9 mouse cellular contexts compared by ENCODE assay signal in genomic region chr13:58938464-58938863, GRCm38 (mm10).
DNase-seq lines count a peak whose midpoint lies in the region; ATAC-seq and TF ChIP-seq lines count a peak whose summit lies in the region.
"Had no signal": no experiment of that assay in that cellular context is flagged by ENCODE, and none has a peak within 500 bp of the region (broad histone marks: within the 10 kb centered on the region; RNA-seq: fewer than 3 reads in every experiment).

No protein-coding gene starts in this region.

- peaks cover 26% of the 10 kb centered on the region for H3K4me1 ChIP-seq in forebrain, embryonic 13.5 days
- H3K4me1 ChIP-seq in forebrain, embryonic 11.5 days (replicated peaks; ENCODE audit: control insufficient read depth, insufficient read depth, low read length), result peaks cover 9% of the 10 kb centered on the region
- H3K4me1 ChIP-seq in lung, embryonic 14.5 days (ENCODE audit: insufficient read depth), result no peaks in the 10 kb centered on the region

- WGBS in forebrain, embryonic 13.5 days, result 63% methylated on average over 4 of the region's 4 CpGs
- whole genome bisulfite sequencing in forebrain, embryonic 11.5 days, result 73% methylated on average over 4 of the region's 4 CpGs
- 52% methylated on average over 4 of the region's 4 CpGs for WGBS in lung, embryonic 14.5 days

- no peak overlapping the region for H3K4me2 ChIP-seq in forebrain, embryonic 13.5 days
- H3K4me2 ChIP-seq in forebrain, embryonic 11.5 days (ENCODE audit: low read depth, low read length, severe bottlenecking), result no peak overlapping the region
- H3K4me2 ChIP-seq in lung, embryonic 14.5 days, result no peak overlapping the region

- no peak overlapping the region for H3K27ac ChIP-seq in forebrain, embryonic 13.5 days
- H3K27ac ChIP-seq in forebrain, embryonic 11.5 days (ENCODE audit: low read depth, low read length), result no peak overlapping the region
- H3K27ac ChIP-seq in lung, embryonic 14.5 days (ENCODE audit: low read depth), result no peak overlapping the region
- H3K27ac ChIP-seq: macrophage had no signal

- H3K36me3 ChIP-seq in forebrain, embryonic 13.5 days (ENCODE audit: poor library complexity, severe bottlenecking), result no peaks in the 10 kb centered on the region
- no peaks in the 10 kb centered on the region for H3K36me3 ChIP-seq in forebrain, embryonic 11.5 days (ENCODE audit: control insufficient read depth, insufficient read depth, low read length)
- H3K36me3 ChIP-seq in lung, embryonic 14.5 days (ENCODE audit: insufficient read depth), result no peaks in the 10 kb centered on the region

- no peak overlapping the region for H3K4me3 ChIP-seq in forebrain, embryonic 13.5 days
- H3K4me3 ChIP-seq in forebrain, embryonic 11.5 days (ENCODE audit: low read depth, low read length), result no peak overlapping the region
- no peak overlapping the region for H3K4me3 ChIP-seq in lung, embryonic 14.5 days (ENCODE audit: low read depth, low read length)

- no peaks in the 10 kb centered on the region for H3K27me3 ChIP-seq in forebrain, embryonic 13.5 days
- no peaks in the 10 kb centered on the region for H3K27me3 ChIP-seq in forebrain, embryonic 11.5 days (ENCODE audit: control insufficient read depth, insufficient read depth, low read length)
- H3K27me3 ChIP-seq in lung, embryonic 14.5 days (ENCODE audit: insufficient read depth, low read length), result no peaks in the 10 kb centered on the region

- DNase-seq in forebrain, embryonic 11.5 days (ENCODE audit: low spot score), result no peak
- DNase-seq in lung, embryonic 14.5 days, result peak; percentile 38
- no peak for DNase-seq in lung, postnatal 25 days (ENCODE audit: low spot score)
- peak; percentile 97 for DNase-seq in cerebellum, adult 9-10 months
- DNase-seq in lung, postnatal 4 days, result peak; percentile 27 to 60
- DNase-seq in right cerebral cortex, postnatal 25 days, result no peak

- peak; percentile 57; the same call in 1 of the 2 replicates for ATAC-seq in forebrain, embryonic 13.5 days
- ATAC-seq in forebrain, embryonic 11.5 days (replicated peaks; ENCODE audit: low FRiP score), result no peak
- ATAC-seq in lung, embryonic 14.5 days (ENCODE audit: insufficient read depth), result no peak
- ATAC-seq in erythroid progenitor cell, adult 5-6 weeks (replicated peaks; ENCODE audit: low FRiP score, poor library complexity, severe bottlenecking), result no peak

- no peak for TF ChIP-seq CTCF in lung, embryonic 14.5 days (IDR thresholded peaks at IDR 0.05; ENCODE audit: low read depth)

- no peaks in the 10 kb centered on the region for H3K9me3 ChIP-seq in forebrain, embryonic 13.5 days (replicated peaks)
- H3K9me3 ChIP-seq in forebrain, embryonic 11.5 days (ENCODE audit: control insufficient read depth, low read length), result no peaks in the 10 kb centered on the region
- H3K9me3 ChIP-seq in lung, embryonic 14.5 days (ENCODE audit: low read depth, low read length), result no peaks in the 10 kb centered on the region

- no peak overlapping the region for H3K9ac ChIP-seq in forebrain, embryonic 13.5 days
- H3K9ac ChIP-seq in forebrain, embryonic 11.5 days (ENCODE audit: low read length), result no peak overlapping the region
- no peak overlapping the region for H3K9ac ChIP-seq in lung, embryonic 14.5 days

Comparison
In these comparisons a context has a peak if more than half of its experiments do, and no peak if none do; other contexts are left out.
1. DNase-seq: peak in lung, embryonic 14.5 days (single experiment), cerebellum, adult 9-10 months (single experiment) and lung, postnatal 4 days (2 of 2); none in forebrain, embryonic 11.5 days (single experiment), lung, postnatal 25 days (single experiment) and right cerebral cortex, postnatal 25 days (single experiment).